9 mouse cellular contexts compared by ENCODE assay signal in genomic region chr5:114129550-114130210, GRCm38 (mm10). TPM values are rescaled to one million over a fixed set of nuclear protein-coding genes. Genes with fewer than 3 reads are reported as not detected.
DNase-seq lines count a peak whose midpoint lies in the region; ATAC-seq and TF ChIP-seq lines count a peak whose summit lies in the region.
"Had no signal": no experiment of that assay in that cellular context is flagged by ENCODE, and none has a peak within 500 bp of the region (broad histone marks: within the 10 kb centered on the region; RNA-seq: fewer than 3 reads in every experiment).

No protein-coding gene starts in this region.

- no peak for TF ChIP-seq EP300 in ES-Bruce4 (IDR thresholded peaks at IDR 0.05; ENCODE audit: insufficient read depth, low read depth, low read length)

- peaks cover 35% of the 10 kb centered on the region for H3K4me1 ChIP-seq in heart, embryonic 11.5 days (ENCODE audit: control insufficient read depth, insufficient read depth, low read length)
- H3K4me1 ChIP-seq in ES-Bruce4 (ENCODE audit: control insufficient read depth, insufficient read depth, low read length): peaks cover 9% of the 10 kb centered on the region
- 0 out of 2 replicates have a peak, but pooled peaks cover 2% of the 10 kb centered on the region for H3K4me1 ChIP-seq in hindbrain, embryonic 11.5 days (replicated peaks; ENCODE audit: control insufficient read depth, insufficient read depth, low read length)
- H3K4me1 ChIP-seq in midbrain, embryonic 10.5 days: peaks cover 65% of the 10 kb centered on the region

- H3K9me3 ChIP-seq in heart, embryonic 11.5 days (replicated peaks; ENCODE audit: control insufficient read depth, low read length): no peaks in the 10 kb centered on the region
- no peaks in the 10 kb centered on the region for H3K9me3 ChIP-seq in ES-Bruce4 (replicated peaks; ENCODE audit: control insufficient read depth, insufficient read depth, low read length, poor library complexity, severe bottlenecking)
- no peaks in the 10 kb centered on the region for H3K9me3 ChIP-seq in hindbrain, embryonic 11.5 days (ENCODE audit: control insufficient read depth, low read length)
- no peaks in the 10 kb centered on the region for H3K9me3 ChIP-seq in midbrain, embryonic 10.5 days (replicated peaks)

- H3K27ac ChIP-seq in heart, embryonic 11.5 days (ENCODE audit: low read depth, low read length): no peak overlapping the region
- peak overlapping the region; percentile 41 for H3K27ac ChIP-seq in ES-Bruce4 (ENCODE audit: insufficient read depth, low read length)
- H3K27ac ChIP-seq in hindbrain, embryonic 11.5 days (ENCODE audit: low read depth, low read length): no peak overlapping the region
- peak overlapping the region; percentile 89; the same call in 1 of the 2 replicates for H3K27ac ChIP-seq in midbrain, embryonic 10.5 days (replicated peaks)

- H3K4me2 ChIP-seq in heart, embryonic 11.5 days: peak overlapping the region; percentile 95
- peak overlapping the region; percentile 99 for H3K4me2 ChIP-seq in hindbrain, embryonic 11.5 days (replicated peaks; ENCODE audit: low read depth, low read length)

- peaks cover 3% of the 10 kb centered on the region; the same call in 1 of the 2 replicates for H3K36me3 ChIP-seq in heart, embryonic 11.5 days (ENCODE audit: control insufficient read depth, insufficient read depth, low read length)
- peaks cover 22% of the 10 kb centered on the region for H3K36me3 ChIP-seq in ES-Bruce4 (ENCODE audit: control insufficient read depth, insufficient read depth, low read length, poor library complexity, severe bottlenecking)
- no peaks in the 10 kb centered on the region for H3K36me3 ChIP-seq in hindbrain, embryonic 11.5 days (ENCODE audit: control insufficient read depth, insufficient read depth, low read length)
- peaks cover 40% of the 10 kb centered on the region for H3K36me3 ChIP-seq in midbrain, embryonic 10.5 days

- H3K9ac ChIP-seq in heart, embryonic 11.5 days (ENCODE audit: low read depth, low read length): no peak overlapping the region
- peak overlapping the region; percentile 81 for H3K9ac ChIP-seq in ES-Bruce4 (ENCODE audit: low read depth, poor library complexity, severe bottlenecking)
- H3K9ac ChIP-seq in hindbrain, embryonic 11.5 days (ENCODE audit: low read depth, low read length): no peak overlapping the region

- 73% methylated on average over 15 of the region's 15 CpGs for WGBS in heart, embryonic 11.5 days (ENCODE audit: insufficient replicate concordance)
- 80% methylated on average over 15 of the region's 15 CpGs for WGBS in hindbrain, embryonic 11.5 days
- WGBS in midbrain, embryonic 10.5 days: 79% methylated on average over 15 of the region's 15 CpGs

- H3K27me3 ChIP-seq in heart, embryonic 11.5 days (ENCODE audit: control insufficient read depth, insufficient read depth, low read length): no peaks in the 10 kb centered on the region
- no peaks in the 10 kb centered on the region for H3K27me3 ChIP-seq in ES-Bruce4 (ENCODE audit: control insufficient read depth, insufficient read depth, low read length, poor library complexity, severe bottlenecking)
- no peaks in the 10 kb centered on the region for H3K27me3 ChIP-seq in hindbrain, embryonic 11.5 days (ENCODE audit: control insufficient read depth, insufficient read depth, low read length)
- no peaks in the 10 kb centered on the region for H3K27me3 ChIP-seq in midbrain, embryonic 10.5 days (ENCODE audit: low read depth, poor library complexity, severe bottlenecking)

- peak overlapping the region; percentile 83 for H3K4me3 ChIP-seq in heart, embryonic 11.5 days (ENCODE audit: low read depth, low read length)
- peak overlapping the region; percentile 63 for H3K4me3 ChIP-seq in ES-Bruce4 (ENCODE audit: low read depth, low read length)
- peak overlapping the region; percentile 81 for H3K4me3 ChIP-seq in hindbrain, embryonic 11.5 days (ENCODE audit: low read depth, low read length)
- peak overlapping the region; percentile 91 for H3K4me3 ChIP-seq in midbrain, embryonic 10.5 days

- DNase-seq in heart, adult 18-20 months: no peak
- DNase-seq in hindbrain, embryonic 11.5 days (ENCODE audit: low spot score): no peak
- no peak for DNase-seq in midbrain, embryonic 10.5 days (ENCODE audit: low spot score)
- DNase-seq in Muller cell, postnatal 12 days (ENCODE audit: inconsistent ontology term): no peak
- no peak for DNase-seq in ovary, postnatal 10 days (ENCODE audit: low spot score)
- DNase-seq in ovary, postnatal 14 days (ENCODE audit: low spot score): no peak
- DNase-seq: heart, adult 11 months had no signal

- no peak for TF ChIP-seq CTCF in ES-Bruce4 (IDR thresholded peaks at IDR 0.05; ENCODE audit: low read depth, low read length)

- TF ChIP-seq POLR2A in ES-Bruce4 (IDR thresholded peaks at IDR 0.05; ENCODE audit: insufficient read depth, low read length): no peak

- ATAC-seq in heart, embryonic 11.5 days (replicated peaks; ENCODE audit: insufficient number of reproducible peaks, low FRiP score, low TSS enrichment): no peak
- no peak for ATAC-seq in hindbrain, embryonic 11.5 days (ENCODE audit: low FRiP score)

RNA-seq across cellular contexts. Expression of gene Ung, which starts 0.5 kb away (rescaled TPM):
- 26.3 and 37.0 TPM in 2 replicates for polyA plus RNA-seq in heart, embryonic 11.5 days (2014; fragmentation: Nextera tagmentation; extraction: Ambion mirVana)
- total RNA-seq in heart, adult 18-20 months (2021): 10 to 100 TPM; 24.8 to 26.0 TPM
- 85.6 and 89.8 TPM in 2 replicates for polyA plus RNA-seq in ES-Bruce4 (2011; ENCODE audit: insufficient read depth, insufficient read length, low read depth, missing spikeins)
- polyA plus RNA-seq in hindbrain, embryonic 11.5 days (2014; fragmentation: Nextera tagmentation; extraction: Ambion mirVana): 18.1 and 25.5 TPM in 2 replicates
- 58.9 and 67.5 TPM in 2 replicates for polyA plus RNA-seq in midbrain, embryonic 10.5 days (2016; fragmentation: Nextera tagmentation; extraction: Ambion mirVana)

RNA-seq across cellular contexts. Expression of gene Alkbh2, which starts 1.7 kb away (rescaled TPM):
- 8.7 and 12.8 TPM in 2 replicates for polyA plus RNA-seq in heart, embryonic 11.5 days (2014; fragmentation: Nextera tagmentation; extraction: Ambion mirVana)
- 1 to 10 TPM; 1.3 to 1.5 TPM for total RNA-seq in heart, adult 18-20 months (2021)
- 17.9 and 20.1 TPM in 2 replicates for polyA plus RNA-seq in ES-Bruce4 (2011; ENCODE audit: insufficient read depth, insufficient read length, low read depth, missing spikeins)
- polyA plus RNA-seq in hindbrain, embryonic 11.5 days (2014; fragmentation: Nextera tagmentation; extraction: Ambion mirVana): 9.4 and 9.8 TPM in 2 replicates
- 12.2 and 12.8 TPM in 2 replicates for polyA plus RNA-seq in midbrain, embryonic 10.5 days (2016; fragmentation: Nextera tagmentation; extraction: Ambion mirVana)

RNA-seq across cellular contexts. Expression of gene Acacb, which starts 16.7 kb away (rescaled TPM):
- polyA plus RNA-seq in heart, embryonic 11.5 days (2014; fragmentation: Nextera tagmentation; extraction: Ambion mirVana): 7.6 and 8.0 TPM in 2 replicates
- 100 to 1,000 TPM; 238 to 247 TPM for total RNA-seq in heart, adult 18-20 months (2021)
- 8.0 and 9.3 TPM in 2 replicates for polyA plus RNA-seq in ES-Bruce4 (2011; ENCODE audit: insufficient read depth, insufficient read length, low read depth, missing spikeins)
- polyA plus RNA-seq in hindbrain, embryonic 11.5 days (2014; fragmentation: Nextera tagmentation; extraction: Ambion mirVana): 1.4 and 1.6 TPM in 2 replicates
- 2.6 and 3.3 TPM in 2 replicates for polyA plus RNA-seq in midbrain, embryonic 10.5 days (2016; fragmentation: Nextera tagmentation; extraction: Ambion mirVana)

RNA-seq across cellular contexts. Expression of gene Svop, which starts 38.3 kb away (rescaled TPM):
- polyA plus RNA-seq in heart, embryonic 11.5 days (2014; fragmentation: Nextera tagmentation; extraction: Ambion mirVana): 0.24 TPM in 1 of 2 replicates, not detected in the other
- not detected for total RNA-seq in heart, adult 18-20 months (2021)
- polyA plus RNA-seq in ES-Bruce4 (2011; ENCODE audit: insufficient read depth, insufficient read length, low read depth, missing spikeins): 11.0 and 11.2 TPM in 2 replicates
- 26.7 and 29.6 TPM in 2 replicates for polyA plus RNA-seq in hindbrain, embryonic 11.5 days (2014; fragmentation: Nextera tagmentation; extraction: Ambion mirVana)
- 8.9 and 17.7 TPM in 2 replicates for polyA plus RNA-seq in midbrain, embryonic 10.5 days (2016; fragmentation: Nextera tagmentation; extraction: Ambion mirVana)

Comparison
In these comparisons a context has a peak if more than half of its experiments do, and no peak if none do; other contexts are left out.
1. H3K27ac ChIP-seq: peak in ES-Bruce4 (single experiment) and midbrain, embryonic 10.5 days (single experiment); none in heart, embryonic 11.5 days (single experiment) and hindbrain, embryonic 11.5 days (single experiment).
2. Peak in every context shown above with its lines, with median percentiles within 50 percentile points of each other: H3K4me3 ChIP-seq.